Mouse (Mus musculus) heart, embryonic 11.5 days (tissue): ENCODE data around the gene Rgs7bp. TPM values are rescaled to one million over a fixed set of nuclear protein-coding genes. Genes with fewer than 3 reads are reported as not detected.
"Not testable (repeated sequence)": the region's sequence is repeated elsewhere in the genome, so short reads cannot be mapped to it uniquely, and the experiment has no call there.

Experiments used
- ATAC-seq: fragments of 200-750 bp; cut with Nextera tagmentation; replicated peaks from 2 replicates; pipeline ENCODE4 v1.8.0; 2017; ENCODE audit warnings: moderate library complexity; ENCODE audit not compliant: insufficient number of reproducible peaks, low FRiP score, low TSS enrichment
- H3K27ac ChIP-seq: fragments of 300-500 bp; sonication (generic); 2 replicates; pipeline ENCODE4 v1.5.1; 2014; ENCODE audit warnings: mild to moderate bottlenecking, low read depth, low read length
- H3K27me3 ChIP-seq: fragments of 300-500 bp; sonication (generic); 2 replicates; pipeline ENCODE4 v1.6.1; 2014; ENCODE audit warnings: mild to moderate bottlenecking, low read length, mixed read lengths; ENCODE audit not compliant: control insufficient read depth, insufficient read depth
- H3K36me3 ChIP-seq: fragments of 300-500 bp; sonication (generic); 2 replicates; pipeline ENCODE4 v1.6.1; 2014; ENCODE audit warnings: mild to moderate bottlenecking, low read length, moderate library complexity, mixed read lengths; ENCODE audit not compliant: control insufficient read depth, insufficient read depth
- H3K4me1 ChIP-seq: fragments of 300-500 bp; sonication (generic); 2 replicates; pipeline ENCODE4 v1.6.1; 2014; ENCODE audit warnings: low read length; ENCODE audit not compliant: control insufficient read depth, insufficient read depth
- H3K4me2 ChIP-seq: fragments of 300-500 bp; sonication (generic); 2 replicates; pipeline ENCODE4 v1.6.1; 2014; ENCODE audit warnings: mild to moderate bottlenecking, moderate library complexity
- H3K4me3 ChIP-seq: fragments of 300-500 bp; sonication (generic); 2 replicates; pipeline ENCODE4 v1.5.1; 2014; ENCODE audit warnings: low read depth, low read length
- H3K9ac ChIP-seq: fragments of 300-500 bp; sonication (generic); 2 replicates; pipeline ENCODE4 v1.6.1; 2014; ENCODE audit warnings: mild to moderate bottlenecking, low read depth, low read length, moderate library complexity
- H3K9me3 ChIP-seq: fragments of 300-500 bp; sonication (generic); replicated peaks from 2 replicates; pipeline ENCODE4 v1.6.1; 2016; ENCODE audit warnings: low read length; ENCODE audit not compliant: control insufficient read depth
- WGBS: fragments of 180-500 bp; shearing (Covaris S2); extraction: QIAGEN DNeasy Blood & Tissue Kit; methylation state at CpG from one replicate; pipeline ENCODE4 v1.1.7; 2014; ENCODE audit not compliant: insufficient replicate concordance; 5-methylcytosine and 5-hydroxymethylcytosine counted together
- polyA plus RNA-seq: library from polyadenylated mRNA; unstranded; fragments of >200 nt; fragmentation: Nextera tagmentation; extraction: Ambion mirVana; gene quantifications from 2 replicates; pipeline ENCODE4 v1.2.1, GENCODE M21; 2014

Gene Rgs7bp
- polyA plus RNA-seq, 1 experiment from 2014 or later, result 3.4 TPM

GRCm38 (mm10) chr13:104914288-104914895 lies 140.3 kb downstream of the Rgs7bp start:
- WGBS, result 89% methylated on average over 17 of the region's 17 CpGs
- Histone ChIP-seq H3K4me1 (no peaks in the 10 kb centered on the region), H3K4me2 (no peak overlapping the region), H3K4me3 (no peak overlapping the region), H3K9ac (no peak overlapping the region), H3K27me3 (no peaks in the 10 kb centered on the region), H3K27ac (no peak overlapping the region), H3K36me3 (no peaks in the 10 kb centered on the region), H3K9me3 (no peaks in the 10 kb centered on the region)
- ATAC-seq, result no peak

GRCm38 (mm10) chr13:104911626-104912025 lies 143.1 kb downstream of the Rgs7bp start:
- H3K27me3 ChIP-seq, H3K9me3 ChIP-seq, ATAC-seq, H3K36me3 ChIP-seq, H3K27ac ChIP-seq, H3K4me2 ChIP-seq, H3K4me3 ChIP-seq, H3K9ac ChIP-seq, H3K4me1 ChIP-seq: not testable (repeated sequence)
- WGBS, result 81% methylated on average over 5 of the region's 5 CpGs

GRCm38 (mm10) chr13:104911006-104911405 lies 143.7 kb downstream of the Rgs7bp start:
- H3K27me3 ChIP-seq, H3K4me1 ChIP-seq, ATAC-seq, H3K9me3 ChIP-seq, H3K9ac ChIP-seq, H3K4me2 ChIP-seq, H3K27ac ChIP-seq, H3K4me3 ChIP-seq, H3K36me3 ChIP-seq: not testable (repeated sequence)
- WGBS, result 91% methylated on average over 1 of the region's 1 CpGs

GRCm38 (mm10) chr13:104908691-104909090 lies 146.0 kb downstream of the Rgs7bp start:
- Histone ChIP-seq H3K36me3 (no peaks in the 10 kb centered on the region), H3K9me3 (no peaks in the 10 kb centered on the region), H3K4me2 (no peak overlapping the region), H3K9ac (no peak overlapping the region), H3K27ac (no peak overlapping the region), H3K4me3 (no peak overlapping the region), H3K27me3 (no peaks in the 10 kb centered on the region), H3K4me1 (peaks cover 6% of the 10 kb centered on the region; the same call in 1 of the 2 replicates)
- ATAC-seq, result no peak
- 59% methylated on average over 7 of the region's 7 CpGs for WGBS

Other genes starting within 250 kb of the Rgs7bp start
- gene Cwc27, start 237.8 kb downstream of the Rgs7bp start, polyA plus RNA-seq, result 19.2 and 24.1 TPM in 2 replicates
- 0.23 TPM in 1 of 2 replicates, not detected in the other for gene Shisal2b, start 191.0 kb downstream of the Rgs7bp start, polyA plus RNA-seq
- not detected in 2 replicates for gene 4933425L06Rik, start 27.2 kb upstream of the Rgs7bp start, polyA plus RNA-seq
- gene Rnf180, start 239.9 kb upstream of the Rgs7bp start, polyA plus RNA-seq, result 2.4 and 2.7 TPM in 2 replicates